Mouse (Mus musculus) adrenal gland (tissue): ENCODE results near the gene Gdpd1.
"Not testable (repeated sequence)": the region's sequence is repeated elsewhere in the genome, so short reads cannot be mapped to it uniquely, and the experiment has no call there.

Source experiments
- intact Hi-C: fragments of 180-260 bp; cut with DNase I; formaldehyde crosslinking; loops from one replicate; pipeline ENCODE4 v1.15.1; 2025
- long read RNA-seq, 2 experiments: library from polyadenylated mRNA; unstranded; transcript quantifications; one replicate each; pipeline ENCODE4 v2.0.0; 2020; ENCODE audit warnings: borderline replicate concordance in 1 of 2; ENCODE audit not compliant: insufficient replicate concordance in 1 of 2

Gene Gdpd1
- long read RNA-seq, experiment 1, partial matches to known transcripts: 0 of 4 reads
- long read RNA-seq, experiment 1, other reads (novel, unspliced or antisense): 0 of 4 reads
- long read RNA-seq, experiment 2, partial matches to known transcripts: 0 of 4 reads
- long read RNA-seq, experiment 2, other reads (novel, unspliced or antisense): 2 of 4 reads

DNA sequence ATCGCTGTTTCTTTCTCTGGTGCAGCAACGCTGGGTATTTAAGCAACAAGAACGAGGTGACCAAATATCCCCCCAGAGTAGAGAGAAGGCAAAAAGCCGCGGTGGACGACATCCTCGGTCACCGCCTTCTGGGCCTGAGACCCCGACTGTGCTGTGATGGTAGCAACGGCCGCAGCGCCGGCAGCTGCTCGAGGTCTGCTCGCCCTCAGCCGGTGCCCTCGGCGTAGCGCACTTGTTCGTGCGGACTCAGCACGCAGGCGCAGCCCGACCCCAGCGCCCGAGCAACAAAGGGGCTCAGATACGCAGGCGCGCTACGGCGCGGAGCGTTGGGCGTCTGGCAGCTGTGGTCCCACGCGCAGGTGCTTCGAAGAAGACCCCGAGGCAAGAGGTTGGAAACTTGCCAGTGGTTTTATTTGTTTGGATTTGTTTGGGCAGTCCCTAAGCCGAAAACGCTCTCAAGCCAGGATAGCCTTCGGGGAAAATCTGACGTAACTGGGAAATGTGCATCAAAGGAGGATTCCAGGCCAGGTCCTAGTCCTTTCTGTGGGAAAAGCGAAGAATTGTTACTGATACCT lies at the start of gene Gdpd1:
Gene Gdpd1, minus strand, starts transcription at position 197 of the 575 bp plus-strand sequence.
- intact Hi-C loops: no loop called here

DNA sequence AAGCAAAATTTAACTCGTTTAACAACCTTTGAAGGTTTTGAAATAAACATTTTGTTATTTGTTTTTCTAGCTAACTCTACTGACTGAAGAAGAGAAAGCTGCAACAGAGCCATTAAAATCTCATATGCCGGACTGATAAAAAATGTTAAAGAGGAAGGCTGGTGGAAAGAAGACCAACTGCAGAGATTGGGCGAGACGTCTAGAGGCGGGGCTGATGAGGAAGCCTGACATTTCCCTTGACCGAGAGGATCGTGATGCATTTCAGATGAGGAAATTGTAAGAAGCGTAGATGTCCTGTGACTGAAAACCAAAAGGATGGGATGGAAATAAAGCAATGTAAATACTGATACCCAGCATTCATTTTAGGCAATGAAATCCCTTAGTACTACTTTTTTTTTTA lies 48.0 kb upstream of the Gdpd1 start:
- intact Hi-C loops: no loop called here

DNA sequence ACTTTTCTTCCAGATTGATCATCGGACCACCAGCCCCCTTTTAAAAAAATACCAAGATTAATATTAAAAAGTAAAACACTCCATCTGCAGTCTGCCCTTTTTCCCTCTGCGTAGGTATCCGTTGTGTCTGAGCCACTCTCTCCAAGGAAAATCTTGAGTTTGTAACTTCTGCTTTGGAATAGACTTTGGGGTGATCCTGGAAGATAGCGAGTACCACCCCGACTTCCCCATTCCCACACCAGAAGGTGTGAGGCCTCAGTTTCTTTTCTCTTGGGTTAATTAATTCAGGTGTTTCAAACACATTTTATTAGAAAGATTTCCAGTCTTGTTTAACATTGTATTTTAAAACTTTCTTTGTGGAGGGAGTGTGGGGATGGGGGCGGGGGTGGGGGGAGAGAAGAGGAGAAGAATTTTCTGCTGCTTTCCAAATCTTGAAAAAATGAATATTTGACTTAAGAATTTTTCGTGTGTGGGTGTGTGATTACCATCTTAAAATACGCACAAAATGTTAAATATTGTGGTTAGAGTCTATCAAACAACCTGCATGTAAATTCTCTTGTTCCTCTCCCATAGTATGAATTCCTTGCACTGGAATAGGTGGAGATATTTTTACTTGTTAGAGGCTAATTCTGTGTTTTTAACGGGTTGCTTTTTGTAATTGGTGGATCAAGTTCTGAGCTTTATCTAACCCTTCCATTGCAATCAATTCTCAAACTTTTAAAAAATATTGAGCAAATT lies 36.5 kb upstream of the Gdpd1 start:
- intact Hi-C loops: no loop called here

DNA sequence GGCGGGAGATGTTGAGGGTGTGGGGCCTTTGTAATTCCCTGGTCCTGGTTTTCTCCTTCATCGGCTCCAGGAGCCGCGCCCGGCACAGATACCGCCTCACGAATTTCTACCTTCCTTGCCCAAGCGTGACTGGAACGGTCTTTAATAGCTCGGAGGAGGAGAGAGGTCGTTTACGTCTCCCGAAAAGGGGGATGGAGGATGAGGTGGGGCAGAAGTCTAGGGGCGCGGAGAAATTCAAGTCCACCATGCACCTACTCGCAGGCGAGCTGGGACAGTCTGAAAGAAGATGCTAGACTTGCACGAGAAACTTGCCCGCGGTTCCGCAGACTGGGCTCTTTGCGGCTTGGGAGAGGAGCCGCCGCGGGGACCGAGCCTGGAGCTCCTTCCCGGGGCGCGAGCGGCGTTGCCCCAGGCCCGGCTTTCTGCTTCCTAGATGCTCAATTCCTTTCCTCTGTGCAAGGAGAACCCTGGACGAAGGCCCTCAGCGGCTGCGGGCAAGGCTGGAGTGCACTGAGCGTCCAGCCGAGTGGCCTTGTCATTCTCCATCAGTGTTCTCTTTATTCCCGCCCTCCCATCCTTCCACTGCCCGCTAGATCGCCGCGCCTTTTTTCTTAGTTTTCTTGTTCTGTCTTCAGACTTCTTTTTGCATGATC lies 35.8 kb upstream of the Gdpd1 start:
- intact Hi-C loops: no loop called here

DNA sequence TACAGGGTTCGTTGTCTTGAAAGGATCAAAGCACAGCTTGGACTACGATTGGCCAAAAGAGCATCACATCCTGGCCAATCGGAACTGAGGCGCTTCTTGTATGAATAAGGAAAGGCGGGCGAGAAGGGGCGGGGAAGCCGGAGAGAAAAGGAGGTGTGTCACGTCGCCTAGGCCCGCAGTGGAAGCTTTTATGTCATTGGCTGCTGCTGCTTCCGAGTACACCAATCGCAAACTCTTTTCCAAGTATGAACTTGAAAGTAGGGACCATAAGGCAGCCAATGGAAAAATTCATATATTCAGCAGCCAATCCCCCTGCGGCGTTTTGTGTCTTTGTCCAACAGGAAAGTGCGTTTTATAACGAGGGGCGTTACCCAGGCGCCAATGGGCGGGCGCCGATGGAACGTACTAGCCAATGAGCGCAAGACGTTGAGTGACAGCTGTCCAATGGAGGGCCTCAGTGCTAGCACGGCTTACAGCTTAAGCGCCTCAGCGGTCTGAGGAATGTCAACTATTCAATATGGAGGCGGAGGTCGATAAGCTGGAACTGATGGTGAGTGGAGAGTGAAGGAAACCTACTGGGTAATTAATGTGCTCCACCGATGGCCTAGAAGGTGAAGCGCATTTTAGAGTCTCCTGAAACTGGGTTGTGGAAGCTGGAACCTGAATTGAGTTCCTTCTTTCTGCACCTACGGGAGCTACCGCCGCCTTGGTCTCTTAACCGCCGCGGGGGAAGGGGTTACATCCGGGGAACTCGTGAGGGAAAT lies 35.1 kb upstream of the Gdpd1 start, which contains the start of gene Ska2:
Gene Ska2, plus strand, starts transcription at position 480 of the 764 bp plus-strand sequence.
- intact Hi-C loops: no loop called here

DNA sequence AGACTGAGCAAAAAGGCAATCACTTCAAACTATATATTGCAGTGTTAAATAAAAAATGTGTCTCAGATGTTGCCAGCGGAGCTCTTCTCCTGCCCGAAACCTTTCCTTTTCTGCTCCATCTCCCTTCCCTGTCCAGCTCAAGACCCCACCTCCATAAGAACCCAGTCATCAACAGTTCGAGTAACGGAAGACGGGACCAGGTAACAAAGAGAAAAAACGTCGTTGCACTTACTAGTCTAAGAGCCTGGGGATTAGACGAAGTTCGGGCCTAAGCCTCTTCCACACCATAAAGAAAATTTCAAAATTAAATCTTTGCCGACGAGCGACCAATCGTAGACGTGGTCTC lies 34.5 kb upstream of the Gdpd1 start, which contains the start of gene Prr11:
Gene Prr11, minus strand, starts transcription at position 300 of the 346 bp plus-strand sequence.
- intact Hi-C loops: no loop called here

DNA sequence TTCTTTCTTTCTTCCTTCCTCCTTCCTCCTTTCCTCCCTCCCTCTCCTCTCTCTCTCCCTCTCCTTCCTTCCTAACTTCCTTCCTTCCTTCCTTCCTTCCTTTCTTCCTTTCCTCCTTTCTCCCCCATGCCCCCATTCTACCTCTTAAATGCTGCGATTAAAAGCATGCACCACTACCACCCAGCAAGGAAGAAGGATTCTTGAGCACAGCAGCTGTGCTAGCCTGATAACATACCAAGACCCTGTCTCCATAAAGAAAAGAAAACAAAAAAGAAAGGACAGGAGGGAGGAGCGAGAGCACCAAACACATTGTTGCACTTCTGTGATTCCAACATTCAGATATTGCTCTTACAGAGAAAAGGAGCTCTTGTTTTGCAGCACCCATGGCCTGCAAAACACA lies 13.3 kb upstream of the Gdpd1 start:
- intact Hi-C loops: loop anchor here (10.0 kb wide), 1 partner anchor 182 kb away; no protein-coding TSS in a partner anchor

DNA sequence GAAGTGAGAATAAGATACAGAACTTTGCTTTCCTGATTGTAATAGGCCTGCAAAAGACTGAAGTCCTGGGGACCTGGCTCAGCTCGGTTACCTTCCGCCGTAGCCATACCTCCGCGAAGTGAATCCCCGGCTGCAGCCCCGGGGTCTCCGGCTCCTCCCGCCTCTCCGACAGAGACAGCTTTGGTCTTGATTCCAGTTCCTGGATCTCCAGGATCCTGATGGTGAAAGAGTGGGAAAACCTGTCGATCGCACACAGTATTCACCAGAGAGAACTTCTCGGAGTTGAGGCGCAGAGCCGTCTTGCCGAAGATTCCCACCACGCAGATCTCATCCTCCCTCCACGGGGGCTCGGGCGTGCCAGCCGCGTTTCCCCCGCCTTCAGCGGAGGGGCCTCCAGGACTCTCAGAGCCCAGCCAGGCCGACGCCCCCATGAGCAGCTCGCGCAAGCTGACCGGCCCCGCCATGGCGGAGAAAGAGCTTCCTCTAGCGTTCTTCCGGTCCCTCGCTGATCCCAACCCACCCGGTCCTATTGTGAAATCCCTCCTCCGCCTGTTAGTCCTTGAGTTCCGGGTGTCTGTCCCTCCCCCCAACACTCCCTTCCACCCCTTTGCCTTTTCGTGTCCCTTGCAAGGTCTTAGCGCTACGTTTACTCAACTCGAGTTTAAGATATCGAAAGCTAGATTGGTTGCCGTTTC lies 12.6 kb upstream of the Gdpd1 start, which contains the start of gene Smg8:
Gene Smg8, minus strand, starts transcription at position 485 of the 695 bp plus-strand sequence.
- intact Hi-C loops: loop anchor here (10.0 kb wide), 1 partner anchor 182 kb away; no protein-coding TSS in a partner anchor

DNA sequence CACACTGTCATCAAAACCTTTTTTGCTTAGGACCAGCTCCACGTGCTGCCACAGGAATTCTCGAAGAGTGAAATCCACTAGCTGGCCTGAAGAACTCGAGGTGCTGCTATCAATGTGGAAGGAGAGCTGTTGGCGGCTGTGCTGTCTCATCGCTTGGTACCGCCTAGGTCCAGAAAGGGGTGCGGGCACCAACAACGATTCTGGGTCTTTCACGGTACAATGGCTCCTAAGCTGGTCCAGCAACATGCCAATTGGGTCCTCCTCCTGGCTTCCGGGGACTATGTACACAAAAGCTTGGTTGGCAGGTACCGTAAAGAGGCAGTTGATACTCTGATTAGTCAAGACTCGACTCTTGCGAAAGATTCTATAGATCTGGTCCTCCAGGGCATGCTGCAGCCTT lies 11.6 kb upstream of the Gdpd1 start:
- intact Hi-C loops: loop anchor here (10.0 kb wide), 1 partner anchor 181 kb away; no protein-coding TSS in a partner anchor

DNA sequence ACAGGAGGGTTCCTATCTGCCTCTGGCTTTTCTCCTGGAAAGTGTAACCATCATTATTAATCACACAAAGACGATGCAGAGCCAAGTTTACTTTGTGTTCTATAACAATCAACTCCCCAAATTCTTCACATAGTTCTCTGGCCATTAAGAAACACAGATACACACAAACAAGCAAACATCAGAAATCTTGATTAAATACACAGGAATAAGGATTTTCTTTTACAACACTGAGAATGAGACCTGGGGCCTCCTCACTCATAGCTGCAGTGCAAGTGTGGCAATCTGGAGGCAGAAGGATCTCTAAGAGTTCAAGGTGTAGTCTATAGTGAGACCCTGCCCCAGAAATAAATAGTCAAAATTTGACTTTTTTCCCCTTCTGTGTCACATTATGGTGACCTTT lies 9.8 kb upstream of the Gdpd1 start:
- intact Hi-C loops: loop anchor here (10.0 kb wide), 1 partner anchor 179 kb away; no protein-coding TSS in a partner anchor

DNA sequence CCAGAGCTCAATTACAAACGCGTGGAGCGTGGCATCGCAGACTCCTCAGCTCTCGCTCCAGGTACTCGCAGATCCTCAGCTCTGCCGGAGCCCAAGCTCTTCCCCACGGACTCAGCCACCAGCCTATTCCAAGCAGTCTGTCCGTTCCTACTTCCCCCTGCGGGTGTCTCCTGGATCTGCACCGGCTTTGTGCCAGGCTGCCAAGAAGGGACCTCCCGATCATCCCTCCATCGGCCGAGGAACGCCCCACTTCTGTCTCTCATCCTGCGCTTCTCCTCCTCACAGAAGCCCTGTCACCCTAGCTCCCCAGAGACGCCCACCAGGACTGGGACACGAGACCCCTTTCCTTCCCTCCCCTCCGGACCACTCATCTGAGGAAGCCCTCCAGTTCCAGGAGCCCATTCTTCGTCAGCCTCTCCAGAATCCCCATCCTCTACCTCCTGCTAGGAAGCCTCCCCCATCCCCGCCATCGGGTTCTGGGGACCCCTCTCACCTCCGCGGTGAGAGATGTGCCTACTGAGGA lies 458 bp downstream of the Gdpd1 start:
- intact Hi-C loops: no loop called here

DNA sequence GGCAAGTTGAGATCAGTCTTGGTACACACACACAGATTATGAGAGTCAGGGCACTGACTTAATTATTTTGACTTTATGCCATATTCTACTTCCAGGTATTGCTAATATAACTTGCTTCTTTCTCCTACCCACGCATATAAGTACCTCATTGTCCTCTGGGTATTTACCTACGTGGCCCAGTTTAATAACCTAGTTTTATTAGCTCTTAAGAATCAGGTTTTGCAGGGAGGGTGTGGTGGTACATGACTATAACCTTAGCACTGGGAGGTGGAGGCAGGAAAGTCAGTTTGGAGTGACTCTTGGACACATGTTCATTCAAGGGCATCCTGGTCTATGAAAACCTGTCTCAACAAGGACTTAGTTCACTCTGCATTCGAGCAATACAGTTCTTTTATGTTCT lies 11.8 kb downstream of the Gdpd1 start:
- intact Hi-C loops: no loop called here

DNA sequence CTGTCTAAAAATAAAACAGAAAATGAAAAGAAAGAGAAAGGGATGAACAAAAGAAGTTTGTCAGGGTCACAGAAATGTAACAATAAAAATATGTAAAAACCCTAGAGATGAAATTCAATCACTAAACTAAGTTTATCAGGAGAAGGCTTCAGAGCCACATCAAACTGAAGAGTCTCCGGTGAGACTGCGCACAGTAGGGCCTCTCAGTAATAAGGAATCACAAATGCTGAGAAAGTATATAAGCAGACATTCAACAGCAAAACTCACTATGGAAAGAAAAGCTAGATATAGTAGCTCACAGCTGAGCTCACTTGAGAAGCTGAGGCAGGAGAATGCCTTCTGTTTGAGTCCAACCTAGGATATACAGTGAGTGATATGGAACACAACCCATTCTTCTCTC lies 13.5 kb downstream of the Gdpd1 start:
- intact Hi-C loops: no loop called here

DNA sequence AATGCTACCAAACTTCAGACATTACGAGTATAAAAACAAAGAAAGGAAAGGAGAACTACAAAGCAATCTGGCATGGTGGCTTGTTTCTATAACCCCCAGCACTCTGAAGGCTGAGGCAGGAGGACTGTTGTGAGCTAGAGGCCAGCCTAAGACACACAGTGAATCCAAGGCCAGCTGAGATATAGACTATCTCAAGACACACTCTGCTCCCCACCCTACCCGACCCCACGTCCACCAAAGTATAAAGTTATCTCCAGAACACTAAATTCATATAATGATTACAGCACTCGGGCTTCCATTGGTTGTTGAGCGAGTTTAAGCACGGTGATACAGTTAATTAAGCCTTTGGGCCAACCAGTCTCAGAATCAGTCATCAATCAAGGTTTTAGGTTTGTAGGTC lies 17.6 kb downstream of the Gdpd1 start:
- intact Hi-C loops: no loop called here

DNA sequence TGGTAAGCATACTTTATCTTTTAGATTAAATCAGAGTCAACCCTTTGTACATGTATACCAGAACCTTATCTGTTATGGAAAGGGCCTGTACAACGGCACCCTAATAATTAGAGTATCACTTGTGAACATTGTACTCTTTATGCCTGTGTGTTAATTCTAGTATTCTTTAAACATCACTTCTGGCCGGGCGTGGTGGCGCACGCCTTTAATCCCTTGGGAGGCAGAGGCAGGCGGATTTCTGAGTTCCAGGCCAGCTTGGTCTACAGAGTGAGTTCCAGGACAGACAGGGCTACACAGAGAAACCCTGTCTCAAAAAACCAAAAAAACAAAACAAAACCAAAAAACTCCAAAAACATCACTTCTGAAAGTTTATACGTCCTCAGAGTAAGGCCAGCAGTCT lies 25.0 kb downstream of the Gdpd1 start:
- intact Hi-C loops: not testable (repeated sequence)

DNA sequence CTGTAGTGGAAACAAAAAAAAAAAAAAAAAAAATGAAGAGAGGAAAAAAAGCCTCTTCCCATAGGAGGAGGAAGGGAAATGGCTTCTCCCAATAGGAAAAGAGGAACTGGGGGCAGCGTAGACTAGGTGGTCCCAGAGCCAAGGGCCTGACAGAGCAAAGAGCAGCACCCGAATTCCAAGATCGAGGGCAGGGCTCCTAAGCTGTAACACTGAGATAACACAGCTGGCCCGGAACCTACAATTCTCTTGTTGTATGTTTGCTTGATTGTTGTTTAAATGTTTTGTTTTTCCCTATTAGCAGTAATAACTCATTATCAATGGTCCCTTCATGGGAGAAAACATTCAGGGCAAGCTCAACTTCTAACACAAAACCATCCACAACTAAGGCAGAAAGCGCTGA lies 26.9 kb downstream of the Gdpd1 start:
- intact Hi-C loops: no loop called here

DNA sequence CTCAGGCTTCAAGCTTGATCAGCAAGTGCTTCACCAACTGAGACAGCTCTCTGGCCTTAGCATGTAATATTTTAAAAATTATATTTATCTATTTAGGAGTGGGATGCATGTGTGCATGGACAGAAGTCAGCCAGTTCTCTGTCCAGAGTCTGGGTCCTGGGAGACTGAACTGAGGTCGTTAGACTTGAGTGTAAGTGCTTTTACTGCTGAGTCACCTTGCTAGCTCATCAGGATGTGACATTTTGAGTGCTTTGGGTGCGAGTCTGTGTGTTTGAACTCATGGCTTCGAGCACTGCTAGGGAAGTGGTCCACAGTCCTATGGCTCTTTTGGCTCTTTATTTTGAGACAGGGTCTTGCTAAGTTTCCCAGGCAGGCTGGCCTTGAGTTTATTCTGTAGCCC lies 30.8 kb downstream of the Gdpd1 start:
- intact Hi-C loops: no loop called here

DNA sequence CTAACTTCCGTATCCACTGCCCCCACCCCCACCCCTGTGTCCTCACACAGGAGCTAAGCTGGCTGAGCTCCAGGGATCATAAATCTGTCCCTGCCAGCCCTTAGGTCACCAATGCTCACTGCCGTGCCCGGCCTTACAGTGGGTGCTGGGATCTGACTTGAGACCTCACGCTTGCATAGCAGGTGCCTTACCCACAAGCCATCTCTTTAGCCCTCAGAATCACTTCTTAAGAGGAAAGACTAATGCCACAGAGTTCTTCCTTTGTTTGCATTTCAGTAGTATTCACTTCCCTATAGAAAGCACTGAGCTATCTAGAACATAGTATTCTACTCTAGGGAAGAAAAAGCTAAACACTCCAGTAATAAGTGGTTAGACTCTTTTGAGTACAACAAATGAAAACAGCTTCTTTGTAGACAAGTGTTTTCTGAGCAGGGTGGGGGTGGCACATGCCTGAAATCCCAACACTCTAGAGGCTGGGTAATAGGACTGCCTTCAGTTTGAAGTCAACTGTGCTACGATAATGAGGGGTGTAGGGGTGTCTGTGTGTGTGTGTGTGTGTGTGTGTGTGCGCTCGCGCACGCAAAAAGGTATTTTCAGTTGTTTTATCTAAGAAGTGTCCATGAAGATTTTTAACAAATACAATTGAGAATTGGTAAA lies 34.4 kb downstream of the Gdpd1 start:
- intact Hi-C loops: no loop called here

DNA sequence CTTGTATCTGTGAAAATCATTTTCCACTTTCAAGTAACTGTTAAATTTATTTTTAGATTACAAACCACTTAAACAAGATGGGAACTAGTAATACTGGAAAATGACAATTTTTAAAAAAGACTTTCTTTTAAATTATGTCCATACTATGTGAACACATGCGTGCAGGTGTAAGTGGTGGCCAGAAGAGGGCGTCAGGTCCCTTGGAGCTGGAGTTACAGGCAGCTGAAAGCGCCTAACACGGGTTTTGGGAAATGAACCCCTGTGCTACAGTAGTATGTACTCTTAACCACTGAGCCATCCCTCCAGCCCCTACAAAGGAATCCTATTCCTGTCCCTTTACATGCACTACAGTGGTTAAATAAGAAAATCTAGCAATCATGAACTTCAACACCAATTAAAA lies 37.7 kb downstream of the Gdpd1 start:
- intact Hi-C loops: no loop called here

DNA sequence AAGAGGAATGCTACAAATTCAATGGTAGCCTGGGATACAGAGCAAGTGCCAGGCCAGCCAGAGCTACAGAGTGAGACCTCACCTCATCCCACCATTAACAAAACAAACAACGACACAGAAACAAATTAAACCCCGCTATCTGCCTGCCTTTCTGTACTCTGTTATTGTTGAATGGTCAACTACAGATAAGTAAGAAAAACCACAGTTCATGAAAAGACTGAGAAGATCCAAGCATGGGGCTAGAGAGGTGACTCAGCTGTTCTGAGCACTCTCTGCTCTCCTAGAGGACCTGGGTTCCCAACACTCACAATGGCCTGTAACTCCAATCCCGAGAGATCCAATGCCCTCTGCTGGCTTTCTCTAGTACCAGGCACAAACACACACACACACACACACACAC lies 45.6 kb downstream of the Gdpd1 start:
- intact Hi-C loops: no loop called here
